Mouse (Mus musculus) intestine, embryonic 16.5 days (tissue): Measurements from ENCODE around the gene 2610507B11Rik. TPM values are rescaled to one million over a fixed set of nuclear protein-coding genes. Genes with fewer than 3 reads are reported as not detected.

Experiments used
- ATAC-seq: fragments of 200-750 bp; cut with Nextera tagmentation; 2 replicates; pipeline ENCODE4 v1.8.0; 2017; ENCODE audit warnings: moderate TSS enrichment, moderate library complexity
- H3K27ac ChIP-seq: fragments of 300-500 bp; sonication (generic); 2 replicates; pipeline ENCODE4 v1.5.1; 2014; ENCODE audit warnings: mild to moderate bottlenecking, low read length
- H3K27me3 ChIP-seq: fragments of 300-500 bp; sonication (generic); replicated peaks from 2 replicates; pipeline ENCODE4 v1.6.1; 2014; ENCODE audit warnings: low read length, control low read depth, mixed read lengths; ENCODE audit not compliant: control insufficient read depth, insufficient read depth
- H3K36me3 ChIP-seq: fragments of 300-500 bp; sonication (generic); 2 replicates; pipeline ENCODE4 v1.6.1; 2014; ENCODE audit warnings: low read length, control low read depth; ENCODE audit not compliant: control insufficient read depth, insufficient read depth
- H3K4me1 ChIP-seq: fragments of 300-500 bp; sonication (generic); 2 replicates; pipeline ENCODE4 v1.6.1; 2014; ENCODE audit warnings: low read length, control low read depth, mixed read lengths; ENCODE audit not compliant: control insufficient read depth, insufficient read depth
- H3K4me2 ChIP-seq: fragments of 300-500 bp; sonication (generic); 2 replicates; pipeline ENCODE4 v1.6.1; 2014; ENCODE audit warnings: low read depth, low read length, control low read depth
- H3K4me3 ChIP-seq: fragments of 300-500 bp; sonication (generic); 2 replicates; pipeline ENCODE4 v1.5.1; 2014; ENCODE audit warnings: mild to moderate bottlenecking, low read length
- H3K9ac ChIP-seq: fragments of 300-500 bp; sonication (generic); 2 replicates; pipeline ENCODE4 v1.6.1; 2014; ENCODE audit warnings: low read depth, low read length
- H3K9me3 ChIP-seq: fragments of 300-500 bp; sonication (generic); 2 replicates; pipeline ENCODE4 v1.6.1; 2016; ENCODE audit warnings: low read length, control low read depth; ENCODE audit not compliant: control insufficient read depth
- WGBS: fragments of 180-500 bp; shearing (Covaris S2); extraction: QIAGEN DNeasy Blood & Tissue Kit; methylation state at CpG from one replicate; pipeline ENCODE4 v1.1.7; 2014; 5-methylcytosine and 5-hydroxymethylcytosine counted together
- polyA plus RNA-seq: library from polyadenylated mRNA; unstranded; fragments of >200 nt; fragmentation: Nextera tagmentation; extraction: Ambion mirVana; gene quantifications from 2 replicates; pipeline ENCODE4 v1.2.1, GENCODE M21; 2015

2610507B11Rik gene
- polyA plus RNA-seq, 1 experiment from 2014 or later = 56.9 TPM

GRCm38 (mm10) chr11:78327634-78328511, 66.3 kb downstream of the 2610507B11Rik start, which contains the start of gene Pigs:
TSS of gene Pigs (plus strand) at chr11:78328415.
- Histone ChIP-seq H3K9me3 (no peaks in the 10 kb centered on the region), H3K36me3 (no peaks in the 10 kb centered on the region), H3K4me2 (peak within 1 kb of the TSS; percentile 83), H3K9ac (peak within 1 kb of the TSS; percentile 87), H3K4me3 (peak within 1 kb of the TSS; percentile 86), H3K27ac (peak within 1 kb of the TSS; percentile 69), H3K4me1 (peaks cover 12% of the 10 kb centered on the region), H3K27me3 (no peaks in the 10 kb centered on the region)
- peak; percentile 98 for ATAC-seq
- WGBS = 11% methylated on average over 37 of the region's 37 CpGs

GRCm38 (mm10) chr11:78328512-78329056, 67.0 kb downstream of the 2610507B11Rik start:
- H3K9me3 ChIP-seq = no peaks in the 10 kb centered on the region
- 1% methylated on average over 40 of the region's 41 CpGs for WGBS
- ATAC-seq = peak; percentile 69
- H3K4me2 ChIP-seq = peak overlapping the region; percentile 83
- H3K4me1 ChIP-seq = peaks cover 6% of the 10 kb centered on the region
- H3K9ac ChIP-seq = peak overlapping the region; percentile 87
- no peaks in the 10 kb centered on the region for H3K36me3 ChIP-seq
- H3K27me3 ChIP-seq = no peaks in the 10 kb centered on the region
- H3K27ac ChIP-seq = no peak overlapping the region
- H3K4me3 ChIP-seq = peak overlapping the region; percentile 86

GRCm38 (mm10) chr11:78332676-78333075, 71.1 kb downstream of the 2610507B11Rik start:
- Histone ChIP-seq H3K27ac (no peak overlapping the region), H3K9ac (no peak overlapping the region), H3K4me2 (no peak overlapping the region), H3K27me3 (no peaks in the 10 kb centered on the region), H3K4me3 (no peak overlapping the region), H3K4me1 (peaks cover 6% of the 10 kb centered on the region), H3K36me3 (no peaks in the 10 kb centered on the region; the same call in 1 of the 2 replicates), H3K9me3 (no peaks in the 10 kb centered on the region)
- no peak for ATAC-seq
- WGBS = 95% methylated on average over 12 of the region's 12 CpGs

- Histone ChIP-seq H3K9ac (no peak overlapping the region), H3K4me1 (peaks cover 4% of the 10 kb centered on the region), H3K27ac (no peak overlapping the region), H3K9me3 (no peaks in the 10 kb centered on the region), H3K36me3 (no peaks in the 10 kb centered on the region; the same call in 1 of the 2 replicates), H3K4me2 (no peak overlapping the region), H3K4me3 (no peak overlapping the region), H3K27me3 (no peaks in the 10 kb centered on the region)
- WGBS = 88% methylated on average over 5 of the region's 5 CpGs
- ATAC-seq = no peak
Measured at GRCm38 (mm10) chr11:78333992-78334391, 72.4 kb downstream of the 2610507B11Rik start.

- 87% methylated on average over 8 of the region's 8 CpGs for WGBS
- H3K4me2 ChIP-seq = no peak overlapping the region
- no peak overlapping the region for H3K9ac ChIP-seq
- no peak overlapping the region for H3K27ac ChIP-seq
- no peaks in the 10 kb centered on the region for H3K4me1 ChIP-seq
- H3K9me3 ChIP-seq = no peaks in the 10 kb centered on the region
- H3K27me3 ChIP-seq = no peaks in the 10 kb centered on the region
- no peak overlapping the region for H3K4me3 ChIP-seq
- peaks cover 2% of the 10 kb centered on the region; the same call in 1 of the 2 replicates for H3K36me3 ChIP-seq
- no peak for ATAC-seq
Measured at GRCm38 (mm10) chr11:78337040-78337439, 75.5 kb downstream of the 2610507B11Rik start.

Other genes with a start within 250 kb of the 2610507B11Rik start
- 14.2 and 16.9 TPM in 2 replicates for gene Dhrs13, start 229.5 kb upstream of the 2610507B11Rik start, polyA plus RNA-seq
- gene Flot2, start 223.8 kb upstream of the 2610507B11Rik start, polyA plus RNA-seq = 37.8 and 40.9 TPM in 2 replicates
- gene Eral1, start 181.4 kb upstream of the 2610507B11Rik start, polyA plus RNA-seq = 29.2 and 31.2 TPM in 2 replicates
- 14.2 and 16.1 TPM in 2 replicates for gene Fam222b, start 167.1 kb upstream of the 2610507B11Rik start, polyA plus RNA-seq
- gene Traf4, start 96.2 kb upstream of the 2610507B11Rik start, polyA plus RNA-seq = 73.9 and 79.8 TPM in 2 replicates
- gene Nek8, start 85.1 kb upstream of the 2610507B11Rik start, polyA plus RNA-seq = 14.9 and 17.1 TPM in 2 replicates
- 39.5 and 44.2 TPM in 2 replicates for gene Tlcd1, start 85.0 kb upstream of the 2610507B11Rik start, polyA plus RNA-seq
- 1,166 and 1,241 TPM in 2 replicates for gene Rpl23a, start 78.2 kb upstream of the 2610507B11Rik start, polyA plus RNA-seq
- gene Rab34, start 73.3 kb upstream of the 2610507B11Rik start, polyA plus RNA-seq = 71.0 and 73.4 TPM in 2 replicates
- 1.8 and 2.3 TPM in 2 replicates for gene Proca1, start 68.4 kb upstream of the 2610507B11Rik start, polyA plus RNA-seq
- gene Sdf2, start 16.0 kb upstream of the 2610507B11Rik start, polyA plus RNA-seq = 72.7 and 74.8 TPM in 2 replicates
- gene Supt6, start 15.8 kb upstream of the 2610507B11Rik start, polyA plus RNA-seq = 19.6 and 21.1 TPM in 2 replicates
- 0.32 TPM in 1 of 2 replicates, not detected in the other for gene BC030499, start 29.1 kb downstream of the 2610507B11Rik start, polyA plus RNA-seq
- 23.4 and 27.3 TPM in 2 replicates for gene Spag5, start 39.8 kb downstream of the 2610507B11Rik start, polyA plus RNA-seq
- 33.3 and 34.0 TPM in 2 replicates for gene Aldoc, start 61.2 kb downstream of the 2610507B11Rik start, polyA plus RNA-seq
- gene Pigs, start 66.7 kb downstream of the 2610507B11Rik start, polyA plus RNA-seq = 92.9 and 93.1 TPM in 2 replicates
- 29.5 and 29.9 TPM in 2 replicates for gene Unc119, start 81.7 kb downstream of the 2610507B11Rik start, polyA plus RNA-seq
- gene Foxn1, start 124.8 kb downstream of the 2610507B11Rik start, polyA plus RNA-seq = not detected in 2 replicates
- 4.6 and 6.7 TPM in 2 replicates for gene Slc13a2, start 160.5 kb downstream of the 2610507B11Rik start, polyA plus RNA-seq
- gene Slc46a1, start 203.9 kb downstream of the 2610507B11Rik start, polyA plus RNA-seq = 11.0 and 12.8 TPM in 2 replicates
- 1.6 and 2.1 TPM in 2 replicates for gene Sarm1, start 236.0 kb downstream of the 2610507B11Rik start, polyA plus RNA-seq
- 18.1 and 29.3 TPM in 2 replicates for gene Vtn, start 237.3 kb downstream of the 2610507B11Rik start, polyA plus RNA-seq
- gene Sebox, start 241.7 kb downstream of the 2610507B11Rik start, polyA plus RNA-seq = not detected in 2 replicates